In genomic region chr9:22497021-22497767, GRCm38 (mm10) we compare ENCODE assay signal across 27 mouse cellular contexts. TPM values are rescaled to one million over a fixed set of nuclear protein-coding genes. Genes with fewer than 3 reads are reported as not detected.
DNase-seq lines count a peak whose midpoint lies in the region; TF ChIP-seq lines count a peak whose summit lies in the region.
"Had no signal": no experiment of that assay in that cellular context is flagged by ENCODE, and none has a peak within 500 bp of the region (broad histone marks: within the 10 kb centered on the region; RNA-seq: fewer than 3 reads in every experiment).

No protein-coding gene starts in this region.

- peak; percentile 61 for DNase-seq in heart, adult 11 months
- DNase-seq in heart, postnatal 36 days: no peak
- peak; percentile 58 for DNase-seq in heart, embryonic 10.5 days (ENCODE audit: low spot score)
- DNase-seq in heart, adult 2 months: no peak
- peak; percentile 61 for DNase-seq in MEL (ENCODE audit: low read depth, low spot score)
- no peak for DNase-seq in kidney, adult 18-20 months
- DNase-seq: adrenal gland, adult 2 months; adrenal gland, adult 8-10 months; adrenal gland, postnatal 10 days; adrenal gland, postnatal 14 days; adrenal gland, postnatal 25 days; adrenal gland, postnatal 36 days; B cell, adult 2 months; cerebellum, adult 11 months; cerebellum, adult 11-12 months; cerebellum, adult 18-20 months; cerebellum, adult 2 months had no signal

- H3K4me3 ChIP-seq in heart, embryonic 10.5 days: no peak overlapping the region
- no peak overlapping the region for H3K4me3 ChIP-seq in heart, adult 2 months
- no peak overlapping the region for H3K4me3 ChIP-seq in MEL (ENCODE audit: control insufficient read depth in 1 of 2, insufficient read depth in 1 of 2, low read depth in 2 of 2, low read length in 2 of 2)

- no peak for TF ChIP-seq EP300 in heart, adult 2 months (IDR thresholded peaks at IDR 0.05; ENCODE audit: insufficient read depth, low read depth, low read length)
- peak; percentile 46 to 81 for TF ChIP-seq EP300 in MEL (IDR thresholded peaks at IDR 0.05; ENCODE audit: low read depth in 1 of 2, low read length in 2 of 2)

- TF ChIP-seq CTCF in heart, adult 2 months (IDR thresholded peaks at IDR 0.05): no peak
- no peak for TF ChIP-seq CTCF in MEL (IDR thresholded peaks at IDR 0.05 in 2 of 3, conservative IDR thresholded peaks at IDR 0.05 in 1 of 3; ENCODE audit: control insufficient read depth in 1 of 3, insufficient read depth in 1 of 3, low read depth in 2 of 3, low read length in 3 of 3, poor library complexity in 1 of 3, severe bottlenecking in 1 of 3)

- H3K9ac ChIP-seq in heart, adult 2 months (ENCODE audit: low read depth, low read length): no peak overlapping the region
- no peak overlapping the region for H3K9ac ChIP-seq in MEL (ENCODE audit: control insufficient read depth, low read depth, low read length, poor library complexity, severe bottlenecking)

- H3K4me1 ChIP-seq in heart, embryonic 10.5 days: no peaks in the 10 kb centered on the region
- H3K4me1 ChIP-seq in heart, adult 2 months (ENCODE audit: control insufficient read depth, insufficient read depth, low read length): no peaks in the 10 kb centered on the region
- H3K4me1 ChIP-seq in MEL (ENCODE audit: control insufficient read depth in 1 of 2, insufficient read depth in 2 of 2, low read length in 2 of 2): peaks cover 8 to 11% of the 10 kb centered on the region in 2 experiments

- no peak overlapping the region for H3K27ac ChIP-seq in heart, embryonic 10.5 days
- no peak overlapping the region for H3K27ac ChIP-seq in heart, adult 2 months
- no peak overlapping the region for H3K27ac ChIP-seq in MEL (ENCODE audit: control insufficient read depth, low read depth, low read length)

- 77% methylated on average over 6 of the region's 6 CpGs for WGBS in heart, embryonic 10.5 days
- 74% methylated on average over 6 of the region's 6 CpGs for WGBS in heart, adult 2 months

- TF ChIP-seq POLR2A in heart, adult 2 months (IDR thresholded peaks at IDR 0.05; ENCODE audit: insufficient read depth, low read depth, low read length): no peak
- no peak for TF ChIP-seq POLR2A in MEL (IDR thresholded peaks at IDR 0.05; ENCODE audit: control insufficient read depth in 1 of 2, insufficient read depth in 1 of 2, low read depth in 1 of 2, low read length in 2 of 2, poor library complexity in 1 of 2)

- intact Hi-C loops in heart, postnatal 36 days (cut with DNase I): no loop called here
- intact Hi-C loops in heart, adult 2 months (cut with DNase I): no loop called here

- H3K9me3 ChIP-seq in heart, embryonic 10.5 days: no peaks in the 10 kb centered on the region
- no peaks in the 10 kb centered on the region for H3K9me3 ChIP-seq in MEL (replicated peaks; ENCODE audit: insufficient read depth, low read length)
- H3K9me3 ChIP-seq: G1E had no signal

- no peaks in the 10 kb centered on the region for H3K27me3 ChIP-seq in heart, embryonic 10.5 days (ENCODE audit: insufficient read depth, poor library complexity, severe bottlenecking)
- no peaks in the 10 kb centered on the region for H3K27me3 ChIP-seq in heart, adult 2 months (ENCODE audit: control insufficient read depth, insufficient read depth, low read length)
- H3K27me3 ChIP-seq in MEL (ENCODE audit: control insufficient read depth in 1 of 2, insufficient read depth in 2 of 2, low read length in 2 of 2): no peaks in the 10 kb centered on the region
- H3K27me3 ChIP-seq: CH12.LX, Patski had no signal

- TF ChIP-seq RAD21 in MEL (IDR thresholded peaks at IDR 0.05; ENCODE audit: low read depth, low read length): no peak

- 0 out of 2 replicates have a peak, but pooled peaks cover 2% of the 10 kb centered on the region for H3K36me3 ChIP-seq in heart, embryonic 10.5 days
- H3K36me3 ChIP-seq in heart, adult 2 months (ENCODE audit: control insufficient read depth, insufficient read depth, low read length): no peaks in the 10 kb centered on the region
- H3K36me3 ChIP-seq in MEL (ENCODE audit: control insufficient read depth in 1 of 2, insufficient read depth in 2 of 2, low read length in 2 of 2): peaks cover 0 to 7% of the 10 kb centered on the region in 2 experiments; a peak in 2 of 4 replicates

- no peaks in the 10 kb centered on the region for H3K79me2 ChIP-seq in heart, adult 2 months (replicated peaks; ENCODE audit: control insufficient read depth, insufficient read depth, low read length)
- no peaks in the 10 kb centered on the region for H3K79me2 ChIP-seq in MEL (ENCODE audit: control insufficient read depth, insufficient read depth, low read length, poor library complexity)

TF ChIP-seq in MEL, 35 proteins besides CTCF, POLR2A, EP300 and RAD21:
- no peak for TF ChIP-seq SIN3A (IDR thresholded peaks at IDR 0.05; ENCODE audit: low read length)
- TF ChIP-seq ZNF384 (IDR thresholded peaks at IDR 0.05; ENCODE audit: low read depth, low read length): peak; percentile 98
- TF ChIP-seq ETS1 (IDR thresholded peaks at IDR 0.05; ENCODE audit: low read depth, low read length): 0 out of 2 replicates have a peak, but pooled peaks have one; percentile 17
- peak; percentile 93 for TF ChIP-seq GATA1 (IDR thresholded peaks at IDR 0.05; ENCODE audit: low read depth, low read length)

RNA-seq across cellular contexts. Expression of gene Bbs9, which starts 21.7 kb away (rescaled TPM):
- total RNA-seq in heart, postnatal 36 days (2021): 10 to 100 TPM; 11.8 to 14.0 TPM
- polyA plus RNA-seq in heart, embryonic 10.5 days (2016; fragmentation: Nextera tagmentation; extraction: Ambion mirVana): 6.7 and 7.2 TPM in 2 replicates
- total RNA-seq in heart, adult 2 months (2021): 10 to 100 TPM; 11.9 to 12.4 TPM
- polyA plus RNA-seq in heart, adult 2 months (2012; rRNA removed): 6.3 and 9.0 TPM in 2 replicates
- total RNA-seq in MEL (2012; rRNA removed): 15.1 and 18.5 TPM in 2 replicates
- 10 to 100 TPM in 1 of 2 experiments, not detected in 1; 19.5 TPM for polyA plus RNA-seq in MEL (2012; ENCODE audit: insufficient read depth in 1 of 2, insufficient read length in 2 of 2, low read depth in 1 of 2, low replicate concordance in 2 of 2, missing spikeins in 1 of 2)

RNA-seq across cellular contexts. Expression of gene Rp9, which starts 27.7 kb away (rescaled TPM):
- 10 to 100 TPM; 42.7 to 42.9 TPM for total RNA-seq in heart, postnatal 36 days (2021)
- 37.8 and 52.6 TPM in 2 replicates for polyA plus RNA-seq in heart, embryonic 10.5 days (2016; fragmentation: Nextera tagmentation; extraction: Ambion mirVana)
- 10 to 100 TPM; 42.6 to 46.1 TPM for total RNA-seq in heart, adult 2 months (2021)
- 35.1 and 39.5 TPM in 2 replicates for polyA plus RNA-seq in heart, adult 2 months (2012; rRNA removed)
- 334 and 405 TPM in 2 replicates for total RNA-seq in MEL (2012; rRNA removed)
- 100 to 1,000 TPM; 225 to 417 TPM for polyA plus RNA-seq in MEL (2012; ENCODE audit: insufficient read depth in 1 of 2, insufficient read length in 2 of 2, low read depth in 1 of 2, low replicate concordance in 2 of 2, missing spikeins in 1 of 2)

RNA-seq across cellular contexts. Expression of gene Gm17545, which starts 43.1 kb away (rescaled TPM):
- total RNA-seq in heart, postnatal 36 days (2021): not detected
- polyA plus RNA-seq in heart, embryonic 10.5 days (2016; fragmentation: Nextera tagmentation; extraction: Ambion mirVana): not detected in 2 replicates
- not detected for total RNA-seq in heart, adult 2 months (2021)
- not detected in 2 replicates for polyA plus RNA-seq in heart, adult 2 months (2012; rRNA removed)
- not detected in 2 replicates for total RNA-seq in MEL (2012; rRNA removed)
- polyA plus RNA-seq in MEL (2012; ENCODE audit: insufficient read depth in 1 of 2, insufficient read length in 2 of 2, low read depth in 1 of 2, low replicate concordance in 2 of 2, missing spikeins in 1 of 2): not detected
- total RNA-seq: adrenal gland, adult 18-20 months; adrenal gland, adult 2 months; adrenal gland, adult 8-10 months; adrenal gland, postnatal 10 days; adrenal gland, postnatal 14 days; adrenal gland, postnatal 25 days; adrenal gland, postnatal 36 days; adrenal gland, postnatal 4 days; CH12.LX; ES-E14; G1E had no signal
- polyA plus RNA-seq: activated CD4-positive, CD25-positive, alpha-beta regulatory T cell, adult 4 months; adrenal gland, adult 2 months; brain, embryonic 14.5 days; C2C12; CD4-positive, CD25-positive, alpha-beta regulatory T cell, adult 4 months; cerebellum, adult 2 months; G1E; Patski had no signal

Comparison
In these comparisons a context has a peak if more than half of its experiments do, and no peak if none do; other contexts are left out.
1. DNase-seq: peak in heart, adult 11 months (single experiment), heart, embryonic 10.5 days (single experiment) and MEL (single experiment); none in heart, postnatal 36 days (0 of 2), heart, adult 2 months (0 of 2) and kidney, adult 18-20 months (single experiment).